Mouse (Mus musculus): ENCODE data around the gene Olfr94.
"Not testable (repeated sequence)": the region's sequence is repeated elsewhere in the genome, so short reads cannot be mapped to it uniquely, and the experiment has no call there.

Olfr94 gene

DNA sequence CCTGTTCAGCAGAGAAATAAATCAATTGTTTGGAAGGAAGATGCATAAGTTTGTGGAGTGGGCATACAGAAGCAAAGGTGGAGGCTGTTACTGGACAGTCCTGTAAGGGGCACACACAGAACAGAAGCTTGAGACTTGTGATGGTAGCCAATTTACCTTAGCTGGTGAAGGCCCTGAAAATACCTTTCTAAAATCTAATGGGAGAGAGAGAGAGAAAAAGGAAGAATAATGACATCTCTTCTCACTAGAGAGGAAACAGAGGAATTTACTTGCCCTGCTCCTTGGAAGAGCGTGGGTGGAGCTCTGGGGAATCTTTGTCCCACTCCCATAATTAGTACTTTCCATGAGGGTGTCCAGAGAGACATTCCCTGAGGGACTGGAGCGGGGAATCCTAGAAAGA is at the start of gene Olfr94:
Olfr94 (minus strand) TSS at position 101 of the 400 bp plus-strand sequence.
- DNase-seq: no peak

DNA sequence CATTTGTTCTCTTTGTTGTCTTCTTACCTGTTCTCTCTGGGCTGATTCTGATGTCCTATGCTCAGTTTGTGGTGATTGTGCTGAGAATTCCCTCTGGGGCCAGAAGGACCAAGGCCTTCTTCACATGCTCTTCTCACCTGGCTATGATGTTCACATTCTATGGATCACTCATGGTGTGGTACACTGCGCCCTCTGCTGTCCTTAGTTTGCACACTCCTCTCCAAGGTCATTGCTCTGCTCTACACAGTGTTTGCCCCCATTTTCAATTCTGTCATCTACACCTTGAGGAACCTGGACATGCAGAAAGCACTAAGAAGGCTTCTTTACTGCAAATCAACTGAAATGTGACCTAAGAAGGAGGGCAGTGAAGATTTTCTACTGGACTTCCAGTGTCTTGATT is 49.8 kb upstream of the Olfr94 start:
- peak in 1 of 2 experiments; percentile 60 for DNase-seq

DNA sequence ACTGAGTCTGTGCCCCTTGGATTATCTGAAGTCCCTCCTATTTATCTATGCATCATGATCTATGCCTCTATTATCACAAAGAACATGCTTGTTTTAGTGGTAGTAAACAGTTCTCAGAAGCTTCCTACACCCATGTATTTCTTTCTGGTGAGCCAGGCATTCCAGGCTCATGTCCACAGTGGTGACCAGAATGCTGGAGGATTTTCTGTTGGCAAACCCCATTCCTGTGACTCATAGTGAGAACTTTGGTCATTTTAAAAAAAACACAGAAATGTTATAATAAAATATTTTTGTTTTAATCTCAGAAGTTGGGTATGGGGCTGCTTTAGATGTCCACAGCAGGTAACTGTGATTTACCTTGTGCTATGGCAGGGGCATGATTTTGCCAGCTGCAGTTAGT is 48.7 kb upstream of the Olfr94 start:
- no peak for DNase-seq

DNA sequence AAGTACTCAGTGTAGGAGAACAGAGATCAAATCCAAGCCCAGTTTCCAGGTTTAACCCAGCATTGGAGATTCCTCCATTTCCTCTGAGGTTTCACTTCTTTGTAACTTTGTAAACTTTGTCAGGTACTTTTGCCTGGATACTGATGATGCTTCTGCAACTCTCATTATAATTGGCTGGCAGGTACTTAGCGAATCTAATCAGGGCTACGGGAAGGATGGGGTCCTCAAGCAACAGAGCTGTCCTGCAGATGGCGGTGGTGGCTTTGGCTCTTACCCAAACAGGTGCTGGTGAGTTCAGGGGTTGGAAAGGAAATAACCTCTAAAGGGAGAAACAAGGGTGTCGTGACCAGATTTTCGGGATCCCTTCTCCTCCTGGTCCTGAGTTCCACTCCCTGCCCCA is 45.9 kb upstream of the Olfr94 start:
- DNase-seq: peak; percentile 63 to 72

DNA sequence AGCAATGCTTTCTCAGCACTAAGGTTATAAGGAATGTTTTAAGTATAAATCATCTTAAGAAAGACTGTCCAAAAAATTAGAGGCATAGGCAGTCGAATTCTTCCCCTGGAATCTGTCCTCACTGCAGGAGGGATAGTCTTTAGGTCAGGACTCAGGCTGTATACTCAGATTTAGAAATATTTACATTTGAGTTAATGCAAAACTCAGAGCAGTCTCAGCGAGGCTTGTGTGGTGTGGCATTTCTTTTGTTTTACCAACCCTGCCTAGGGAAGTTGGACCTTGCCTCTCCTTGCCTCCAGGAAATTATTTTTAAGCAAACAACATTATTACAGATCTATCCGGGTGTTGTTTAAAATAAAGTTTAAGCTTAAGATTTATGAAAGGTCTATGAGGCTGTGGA is 41.4 kb upstream of the Olfr94 start:
- DNase-seq: no peak

DNA sequence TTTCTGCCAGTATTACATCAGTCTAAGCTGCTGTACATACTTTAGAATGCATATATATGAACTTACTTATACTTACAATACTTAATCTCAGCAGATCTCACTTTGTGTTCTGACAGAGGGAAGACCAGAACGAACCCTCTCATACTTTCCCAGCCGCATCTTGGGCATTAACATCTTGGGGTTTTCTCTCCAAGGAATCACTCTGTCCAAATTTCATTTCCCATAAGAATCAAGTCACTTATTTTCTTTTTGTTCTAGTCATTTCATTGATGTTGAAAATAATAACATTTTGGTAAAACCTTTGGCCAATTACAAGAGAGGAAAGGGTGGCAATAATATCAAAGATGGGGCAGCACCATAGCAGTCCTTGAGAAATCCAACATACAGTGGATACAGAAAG is 36.4 kb upstream of the Olfr94 start, which contains the start of gene Olfr97:
Olfr97 (minus strand) TSS at position 101 of the 400 bp plus-strand sequence.
- not testable (repeated sequence) for DNase-seq

DNA sequence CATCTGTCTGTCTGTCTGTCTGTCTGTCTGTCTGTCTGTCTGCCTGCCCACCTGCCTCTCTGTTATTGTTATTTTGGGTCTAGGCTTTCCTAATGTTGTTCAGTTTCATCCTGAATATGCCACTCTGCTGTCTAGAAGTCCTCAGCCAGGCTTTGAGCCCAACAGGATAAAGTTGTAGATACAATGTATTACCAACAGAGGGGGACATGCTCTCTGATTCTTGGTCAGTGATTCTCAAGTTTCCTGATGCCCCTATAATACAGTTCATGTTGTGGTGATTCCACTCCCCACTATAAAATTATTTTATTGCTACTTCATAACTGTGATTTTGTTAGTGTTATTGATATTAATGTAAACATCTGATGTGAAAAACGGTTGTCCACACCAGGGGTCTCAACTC is 21.1 kb upstream of the Olfr94 start:
- no peak for DNase-seq

DNA sequence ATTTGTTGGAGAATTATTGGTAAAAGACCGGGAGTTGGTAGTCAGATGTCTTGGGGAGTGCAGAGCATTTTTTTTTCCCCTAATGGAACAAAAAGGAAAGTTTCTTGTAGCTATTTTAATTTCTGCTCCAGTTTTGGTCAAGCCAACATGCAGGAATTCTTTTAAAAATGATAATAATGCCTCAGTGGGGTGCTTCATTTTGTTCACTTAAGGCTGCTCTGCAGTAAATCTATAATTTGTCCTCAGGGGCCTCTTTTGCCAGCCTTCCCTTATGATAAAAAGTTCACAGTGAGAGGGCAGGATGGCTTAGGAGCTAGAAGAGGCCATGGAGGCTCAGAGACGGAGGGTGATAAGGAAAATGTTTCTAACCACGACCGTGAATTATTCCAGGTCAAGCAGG is 19.1 kb upstream of the Olfr94 start, which contains the start of gene Olfr96:
Olfr96 (plus strand) TSS at position 301 of the 400 bp plus-strand sequence.
- no peak for DNase-seq

DNA sequence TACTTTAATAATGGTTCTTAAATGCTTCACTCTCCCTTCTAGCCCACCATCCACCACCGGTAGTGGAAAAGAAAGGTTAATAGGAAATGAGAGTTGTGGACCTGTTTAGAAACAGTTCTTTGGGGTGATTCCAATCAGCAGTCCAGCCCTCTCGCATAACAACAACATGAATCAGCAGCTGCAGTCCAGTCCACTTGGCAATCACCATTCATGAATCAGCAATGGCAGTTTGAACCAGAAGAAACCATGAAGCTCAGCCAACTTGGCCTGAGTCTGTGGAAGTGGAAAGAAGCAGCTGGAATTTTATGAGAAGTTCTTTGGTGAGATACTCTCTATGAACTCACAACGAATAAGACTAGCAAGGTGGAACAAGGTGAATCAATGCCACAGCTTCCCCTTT is 17.7 kb upstream of the Olfr94 start:
- no peak for DNase-seq

DNA sequence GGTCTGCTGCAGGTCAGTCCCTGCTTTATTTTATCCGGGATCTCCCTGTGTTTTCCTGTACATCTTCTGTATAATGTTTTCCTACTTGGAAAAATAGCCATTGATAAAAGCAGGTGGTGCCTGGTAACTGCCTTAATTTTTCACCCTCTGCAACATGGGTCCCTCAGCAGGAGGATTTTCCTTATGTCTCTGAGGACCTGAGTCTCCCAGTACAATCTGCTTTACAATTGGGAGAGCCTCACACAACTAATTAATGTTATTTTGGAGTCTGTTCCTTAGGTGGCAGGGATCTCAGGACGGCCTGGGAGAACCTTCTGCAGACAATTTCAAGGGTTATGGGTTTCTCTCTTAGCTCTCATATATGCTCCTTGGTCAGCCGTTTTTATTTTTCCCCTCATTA is 12.2 kb upstream of the Olfr94 start, which contains the start of gene Olfr95:
Olfr95 (minus strand) TSS at position 101 of the 400 bp plus-strand sequence.
- DNase-seq: no peak

DNA sequence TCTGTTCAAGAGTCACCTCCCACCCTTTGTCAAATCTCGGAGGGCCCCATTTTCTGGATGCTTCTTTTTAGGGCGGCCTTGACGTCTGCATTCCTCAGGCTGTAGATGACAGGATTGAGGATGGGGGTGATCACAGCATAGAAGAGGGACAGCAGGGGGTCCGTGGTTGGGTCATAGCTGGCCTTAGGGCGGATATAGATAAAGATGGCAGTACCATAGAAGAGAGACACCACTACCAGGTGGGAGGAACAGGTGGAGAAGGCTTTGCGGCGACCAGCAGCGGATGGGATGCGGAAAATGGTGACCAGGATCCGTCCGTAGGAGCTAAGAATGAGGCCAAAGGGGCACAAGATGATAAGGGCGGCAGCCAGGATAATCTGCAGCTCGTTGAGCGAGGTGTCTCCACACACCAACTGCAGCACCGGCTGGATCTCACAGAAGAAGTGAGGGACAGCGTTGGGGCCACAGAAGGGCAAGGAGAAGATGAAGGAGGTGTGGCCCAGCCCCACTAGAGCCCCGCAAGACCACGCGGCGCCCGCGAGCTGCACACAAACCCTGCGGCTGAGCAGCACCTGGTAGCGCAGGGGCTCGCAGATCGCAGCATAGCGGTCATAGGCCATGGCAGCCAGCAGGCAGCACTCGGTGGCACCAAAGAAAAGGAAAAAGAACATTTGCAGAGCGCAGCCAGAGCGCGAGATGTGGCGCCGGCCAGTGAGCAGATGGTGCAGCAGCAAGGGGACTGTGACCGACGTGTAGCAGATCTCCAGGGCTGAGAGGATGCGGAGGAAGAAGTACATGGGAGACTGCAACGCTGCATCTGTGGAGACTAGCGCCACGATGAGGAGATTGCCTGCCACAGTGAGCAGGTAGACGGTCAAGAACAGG is 10.3 kb upstream of the Olfr94 start:
- DNase-seq: no peak

DNA sequence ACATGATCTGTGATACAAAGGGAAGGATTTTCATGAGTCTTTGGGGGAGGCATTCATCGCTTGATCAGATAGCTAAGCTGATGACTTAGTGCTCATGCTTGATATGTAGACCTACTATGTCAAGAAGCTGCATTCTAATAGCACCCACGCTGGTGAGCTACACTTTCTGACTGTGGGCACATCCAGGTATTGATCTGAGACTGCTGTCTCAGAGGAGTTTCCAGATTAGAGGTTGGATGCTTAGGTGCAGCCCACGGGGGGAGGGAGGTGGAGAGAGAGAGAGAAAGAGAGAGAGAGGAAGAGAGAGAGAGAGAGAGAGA is 3.1 kb upstream of the Olfr94 start:
- no peak for DNase-seq

DNA sequence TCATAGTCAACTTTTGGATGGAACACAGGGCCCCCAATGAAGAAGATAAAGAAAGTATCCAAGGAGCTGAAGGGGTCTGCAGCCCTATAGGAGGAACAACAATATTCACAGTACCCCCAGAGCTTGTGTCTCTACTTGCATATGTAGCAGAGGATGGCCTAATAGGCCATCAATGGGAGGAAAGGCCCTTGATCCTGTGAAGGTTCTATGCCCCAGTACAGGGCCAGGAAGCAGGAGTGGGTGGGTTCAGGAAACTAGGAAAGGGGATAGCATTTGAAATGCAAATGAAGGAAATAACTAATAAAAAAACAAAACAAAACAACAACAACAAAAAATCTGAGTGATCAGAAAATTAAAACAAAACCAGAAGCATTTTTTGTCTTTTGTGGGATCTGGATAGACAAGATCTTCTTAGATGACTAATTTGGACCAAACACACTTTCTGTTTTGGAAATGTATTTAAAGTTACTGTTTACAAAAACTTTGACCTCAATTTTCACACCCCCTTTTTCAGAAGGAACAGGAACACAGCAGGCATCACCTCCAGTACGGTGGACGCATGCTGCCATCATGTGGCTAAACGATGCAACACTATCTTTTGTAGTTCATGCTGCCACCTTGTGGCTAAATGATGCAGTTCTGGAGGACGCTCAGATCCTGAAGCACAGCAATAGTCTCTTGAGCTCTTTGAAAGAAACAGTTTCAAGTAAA is 2.6 kb upstream of the Olfr94 start:
- peak; percentile 31 to 67 for DNase-seq

DNA sequence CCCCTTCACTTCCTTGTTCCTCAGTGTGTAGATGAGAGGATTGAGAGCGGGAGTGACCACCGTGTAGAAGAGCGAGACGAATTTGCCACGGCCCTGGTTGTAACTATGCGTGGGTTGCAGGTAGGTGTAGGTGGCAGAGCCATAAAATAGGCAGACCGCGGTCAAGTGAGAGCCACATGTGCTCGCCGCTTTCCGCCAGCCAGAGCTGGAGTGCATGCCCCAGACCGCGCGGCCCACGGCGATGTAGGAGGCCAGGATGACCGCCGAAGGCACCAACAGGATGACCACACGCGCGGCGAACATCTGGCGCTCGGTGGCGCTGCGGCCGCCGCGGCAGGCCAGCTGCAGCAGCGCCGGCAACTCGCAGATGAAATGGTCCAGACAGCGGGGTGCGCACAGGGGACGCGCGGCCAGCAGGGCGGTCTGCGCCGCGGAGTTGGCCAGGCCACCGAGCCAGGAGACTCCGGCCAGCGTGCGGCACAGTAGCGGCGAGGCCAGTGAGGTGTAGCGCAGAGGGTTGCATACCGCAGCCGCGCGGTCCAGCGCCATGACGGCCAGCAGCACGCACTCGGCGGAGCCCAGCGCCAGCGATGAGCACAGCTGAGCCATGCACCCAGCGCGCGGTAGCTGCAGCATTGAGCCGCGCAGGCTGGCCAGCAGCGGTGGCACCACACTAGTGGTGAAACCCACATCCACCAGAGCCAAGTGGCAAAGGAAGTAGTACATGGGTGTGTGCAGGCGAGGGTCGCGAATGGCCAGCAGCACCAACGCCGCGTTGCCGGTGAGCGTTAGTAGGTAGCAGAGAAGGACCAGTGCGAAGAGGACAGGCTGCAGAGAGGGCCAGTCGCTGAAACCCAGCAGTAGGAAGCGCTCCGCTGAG is 3.7 kb downstream of the Olfr94 start:
- DNase-seq: no peak

DNA sequence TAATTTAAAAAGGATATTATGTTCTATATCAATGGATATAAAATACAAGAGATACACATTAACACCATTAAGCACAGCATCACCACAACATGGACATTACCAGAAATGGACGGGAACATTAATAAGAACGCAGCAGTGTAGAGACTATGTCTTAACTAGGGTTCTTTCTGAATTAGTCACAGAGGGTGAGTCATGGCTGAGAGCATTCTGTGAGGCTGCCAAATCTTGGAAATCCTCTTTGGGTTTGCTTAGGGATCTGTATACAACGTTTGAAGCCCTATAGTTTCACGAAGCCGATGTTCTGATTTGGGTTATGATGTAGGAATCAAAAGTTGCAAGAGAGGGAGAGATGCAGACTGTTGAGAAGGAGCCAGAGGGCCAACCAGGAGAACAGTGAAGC is 6.0 kb downstream of the Olfr94 start:
- DNase-seq: no peak

DNA sequence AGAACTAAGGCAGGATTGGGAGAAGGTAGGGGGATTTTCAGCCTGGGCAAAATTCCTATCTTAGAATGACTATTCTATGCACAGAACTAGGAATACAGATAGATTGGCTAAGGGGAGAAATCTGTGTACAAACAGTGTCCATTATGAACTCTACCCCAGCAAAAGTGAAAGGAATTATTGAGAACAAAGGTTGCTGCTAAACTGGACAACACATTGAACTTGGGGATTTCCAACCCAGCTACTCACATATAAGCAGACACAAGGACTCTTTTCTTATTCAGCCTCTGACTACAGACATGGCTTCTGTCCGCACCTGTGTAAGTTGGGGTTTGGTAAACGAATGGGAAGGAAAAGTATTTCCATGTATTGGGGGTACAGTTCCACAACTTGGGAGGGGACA is 7.1 kb downstream of the Olfr94 start, which contains the start of gene Ubd:
Ubd (plus strand) TSS at position 237 of the 400 bp plus-strand sequence.
- DNase-seq: no peak

DNA sequence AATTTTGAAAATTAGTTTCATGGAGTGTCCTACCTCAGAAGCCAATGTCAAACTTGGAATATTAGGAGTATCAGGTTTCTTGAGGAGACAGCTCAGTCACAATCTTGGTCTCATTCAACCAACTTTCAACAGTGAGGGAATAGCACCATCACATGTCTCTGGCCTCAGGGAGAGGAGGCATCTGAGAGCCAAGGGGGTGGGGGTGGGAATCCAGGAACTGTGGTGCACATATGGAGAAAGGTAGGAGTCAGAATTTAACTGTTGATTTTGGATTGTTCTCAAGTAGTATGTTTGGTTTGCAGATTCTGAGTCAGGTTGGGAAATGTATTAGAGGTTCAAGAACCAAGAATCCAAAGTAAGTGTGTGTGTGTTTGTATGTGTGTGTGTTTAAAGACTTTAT is 7.8 kb downstream of the Olfr94 start:
- DNase-seq: no peak

DNA sequence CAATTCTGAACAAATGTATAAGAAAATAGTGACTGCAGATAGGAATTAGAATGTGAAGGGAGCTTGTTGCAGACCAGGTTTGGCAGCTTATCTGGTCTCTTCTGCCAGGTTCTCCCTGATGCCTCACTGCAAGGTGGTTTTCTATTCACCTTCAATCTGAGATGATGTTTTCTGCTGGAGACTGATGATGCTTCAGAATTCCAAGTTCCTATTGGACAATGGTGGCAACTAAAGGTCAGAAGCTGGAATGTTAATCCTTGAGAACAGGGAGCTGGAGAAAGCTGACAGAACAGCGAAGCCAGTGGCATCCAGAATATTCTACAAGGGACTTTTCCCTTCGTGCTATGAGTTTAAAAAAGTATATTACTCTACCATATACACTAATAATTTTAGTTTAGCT is 10.1 kb downstream of the Olfr94 start:
- DNase-seq: no peak

DNA sequence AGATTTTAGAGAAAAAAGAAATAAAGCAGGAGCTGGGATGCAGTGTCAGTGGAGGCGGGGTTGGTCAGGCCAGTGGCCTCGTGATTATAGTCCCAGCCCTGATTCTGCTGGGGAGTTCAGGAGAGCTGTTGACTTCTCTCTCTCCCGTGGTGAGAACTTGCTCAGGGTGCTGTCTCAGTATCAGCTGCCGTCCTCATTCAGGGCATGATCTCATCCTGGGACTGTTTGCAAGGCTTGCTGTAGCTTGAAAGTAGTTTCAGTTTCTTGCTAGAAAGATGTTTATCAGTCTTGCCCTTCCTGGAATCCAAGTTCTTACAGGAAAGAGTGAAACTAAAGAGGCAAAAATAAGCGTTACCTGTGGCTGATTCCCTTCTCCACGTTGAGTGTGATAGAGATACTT is 15.3 kb downstream of the Olfr94 start:
- DNase-seq: no peak

DNA sequence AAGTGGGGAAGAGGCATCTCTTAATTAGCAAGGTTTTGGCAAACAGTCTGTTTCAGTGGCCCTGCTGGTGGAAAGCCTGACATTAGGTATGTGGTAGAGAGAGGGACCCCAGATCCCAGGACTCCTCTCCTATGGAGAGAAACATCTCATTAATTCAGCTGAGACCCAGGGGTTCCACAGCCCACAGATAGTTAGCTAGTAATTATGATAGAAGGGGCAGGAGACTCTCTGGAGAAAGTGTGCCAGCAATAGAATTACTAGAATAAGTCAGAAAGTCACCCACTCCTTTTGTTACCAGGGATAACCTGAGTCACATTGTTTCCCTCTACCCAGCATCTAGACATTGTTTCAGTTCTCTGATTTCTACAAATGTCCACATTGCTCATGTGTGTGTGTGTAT is 39.4 kb downstream of the Olfr94 start, which contains the start of gene Olfr93:
Olfr93 (minus strand) TSS at position 101 of the 400 bp plus-strand sequence.
- DNase-seq: no peak
